Mouse (Mus musculus) megakaryocyte-erythroid progenitor cell, adult 5-6 weeks (primary cell): ENCODE data around the gene Dnah2. TPM values are rescaled to one million over a fixed set of nuclear protein-coding genes. Genes with fewer than 3 reads are reported as not detected.

Source experiments
- ATAC-seq: replicated peaks from 2 replicates; pipeline ENCODE4 v1.8.0; 2016; ENCODE audit warnings: mild to moderate bottlenecking, inconsistent platforms; ENCODE audit not compliant: severe bottlenecking, poor library complexity, low FRiP score, low TSS enrichment
- total RNA-seq, 2 experiments: library from RNA; stranded (forward) in 1 of 2; stranded (reverse) in 1 of 2; fragments of 200-1000, 215-1000 nt in 1 of 2; fragments of >200 nt in 1 of 2; fragmentation: Nextera tagmentation in 1 of 2; gene quantifications; 2 replicates each; pipeline ENCODE4 v1.2.3; 2014 to 2017

Dnah2 gene
- total RNA-seq, 2 experiments from 2014 or later, result not detected

DNA sequence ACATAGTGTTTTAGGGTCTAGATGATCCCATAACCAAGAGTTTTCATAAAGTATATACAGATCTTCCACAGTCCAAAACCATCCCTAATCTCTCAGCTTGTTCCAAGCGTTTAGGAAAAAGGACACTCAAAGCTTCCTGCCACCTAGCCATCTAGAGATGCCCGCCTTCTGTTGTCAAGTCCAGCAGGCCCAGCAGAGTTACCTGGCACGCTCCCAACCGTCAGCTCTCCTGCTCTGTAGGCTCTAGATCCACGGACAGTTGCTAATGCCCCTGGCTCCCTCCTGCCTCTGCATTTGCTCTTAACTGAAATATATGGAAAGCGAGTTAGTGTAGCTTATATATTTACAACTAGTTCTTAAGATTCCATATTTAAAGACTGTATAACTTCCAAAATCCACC, 167.6 kb downstream of the Dnah2 start:
- no peak for ATAC-seq

DNA sequence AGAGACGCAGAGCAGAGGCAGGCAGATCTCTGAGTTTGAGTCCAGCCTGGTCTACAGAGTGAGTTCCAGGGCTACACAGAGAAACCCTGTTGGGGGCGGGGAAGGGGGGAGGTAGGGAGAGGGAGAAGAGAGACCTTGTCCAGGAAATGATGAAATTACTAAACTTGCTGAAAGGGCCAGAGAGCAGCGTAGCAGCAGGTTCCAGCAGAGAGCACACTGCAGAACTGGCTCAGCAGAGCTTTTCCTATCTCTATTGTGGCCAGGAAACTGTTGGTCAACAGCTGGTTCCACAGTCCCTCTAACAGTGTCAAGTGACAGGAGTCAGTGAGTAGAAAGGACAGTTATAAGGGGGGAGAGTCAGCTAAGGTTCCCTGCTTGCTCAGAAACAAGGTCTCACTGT, 169.3 kb downstream of the Dnah2 start:
- ATAC-seq, result no peak

DNA sequence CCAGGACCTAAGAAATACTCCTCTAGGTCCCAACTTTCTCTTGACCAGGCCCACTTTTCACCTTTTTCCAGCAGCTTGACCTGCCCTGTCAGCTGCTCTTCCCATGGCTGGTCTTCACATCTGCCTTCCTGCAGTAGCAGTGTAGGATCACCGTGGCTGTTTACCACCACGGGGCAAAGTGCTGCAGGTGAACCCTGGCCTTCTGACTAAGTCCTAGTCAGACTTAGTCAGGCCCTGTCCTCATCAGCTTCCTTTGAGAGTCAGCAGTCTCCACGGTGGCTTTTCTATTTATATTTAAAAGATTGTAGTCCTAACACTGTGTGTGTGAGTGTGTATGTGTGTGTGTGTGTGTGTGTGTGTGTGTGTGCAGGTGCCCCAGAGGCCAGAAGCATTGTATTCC, 171.1 kb downstream of the Dnah2 start:
- ATAC-seq, result no peak

DNA sequence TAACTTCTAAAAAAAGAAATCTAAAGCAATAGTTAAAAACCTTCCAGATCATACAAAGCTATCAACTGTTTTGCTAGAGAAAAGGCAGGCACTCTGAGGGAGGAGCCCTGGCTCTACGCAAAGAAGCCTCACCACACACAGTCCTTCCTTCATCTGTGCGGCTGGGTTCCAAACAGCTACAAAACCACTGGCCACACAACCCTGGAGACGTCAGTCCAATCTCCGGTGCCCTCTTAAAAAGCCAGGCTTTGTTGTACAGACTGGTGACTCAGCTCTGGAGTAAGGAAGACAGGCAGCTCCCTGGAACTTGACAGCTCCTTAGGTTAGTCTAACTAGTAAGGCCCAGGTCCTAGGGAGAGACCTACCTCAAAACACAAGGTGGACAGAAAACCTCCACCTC, 173.3 kb downstream of the Dnah2 start:
- ATAC-seq, result no peak

DNA sequence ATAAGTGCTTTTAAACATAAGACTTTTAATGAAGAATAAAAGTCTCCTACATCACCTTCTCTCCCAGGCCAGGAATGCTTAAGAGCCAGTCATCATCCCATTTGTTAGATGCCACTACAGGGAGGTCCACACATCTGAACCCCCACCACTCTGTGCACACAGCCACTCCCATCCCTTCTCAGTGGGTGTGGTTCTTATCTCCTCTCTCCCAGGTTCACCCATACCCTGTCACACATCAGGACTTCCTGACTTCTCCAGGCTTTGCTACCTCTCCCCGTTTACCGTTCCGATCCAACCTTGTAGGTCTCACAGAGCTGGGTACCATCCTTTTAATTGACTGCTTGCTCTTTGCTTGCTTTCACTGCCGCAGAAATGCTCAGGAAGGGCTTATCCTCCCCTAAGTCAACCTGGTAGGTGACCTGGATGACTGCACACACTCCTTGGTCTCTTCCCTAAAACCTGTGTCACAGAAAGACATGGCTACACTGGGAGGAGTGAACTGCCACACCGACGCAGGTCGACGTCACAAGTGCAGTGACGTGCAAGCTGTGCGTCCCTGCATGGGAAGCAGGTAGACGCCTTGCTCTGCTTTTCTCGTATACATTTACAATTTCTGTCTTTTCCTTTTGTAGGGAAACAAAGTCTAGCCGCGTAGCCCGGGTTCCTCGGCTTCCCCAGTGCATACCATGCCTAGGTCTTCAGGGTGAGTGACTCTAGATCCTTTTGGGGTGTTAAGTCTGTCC, 175.5 kb downstream of the Dnah2 start:
- peak; percentile 76 for ATAC-seq

DNA sequence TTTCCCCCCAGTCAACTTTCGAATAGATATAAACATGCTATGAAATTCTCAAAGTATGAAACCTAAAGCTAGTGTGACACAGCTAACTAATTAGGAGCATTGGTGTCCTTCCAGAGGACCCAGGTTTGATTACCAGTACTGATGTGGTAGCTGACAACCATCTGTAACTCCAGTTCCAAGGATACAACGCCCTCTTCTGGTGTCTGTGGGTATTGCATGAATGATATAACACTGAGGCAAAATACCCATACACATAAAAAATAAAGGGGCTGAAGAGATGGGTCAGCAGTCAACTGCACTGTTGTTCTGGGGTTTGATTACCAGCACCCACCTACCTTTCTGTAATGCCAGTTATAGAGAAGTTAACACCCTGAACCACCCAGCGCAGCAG, 176.1 kb downstream of the Dnah2 start:
- no peak for ATAC-seq

DNA sequence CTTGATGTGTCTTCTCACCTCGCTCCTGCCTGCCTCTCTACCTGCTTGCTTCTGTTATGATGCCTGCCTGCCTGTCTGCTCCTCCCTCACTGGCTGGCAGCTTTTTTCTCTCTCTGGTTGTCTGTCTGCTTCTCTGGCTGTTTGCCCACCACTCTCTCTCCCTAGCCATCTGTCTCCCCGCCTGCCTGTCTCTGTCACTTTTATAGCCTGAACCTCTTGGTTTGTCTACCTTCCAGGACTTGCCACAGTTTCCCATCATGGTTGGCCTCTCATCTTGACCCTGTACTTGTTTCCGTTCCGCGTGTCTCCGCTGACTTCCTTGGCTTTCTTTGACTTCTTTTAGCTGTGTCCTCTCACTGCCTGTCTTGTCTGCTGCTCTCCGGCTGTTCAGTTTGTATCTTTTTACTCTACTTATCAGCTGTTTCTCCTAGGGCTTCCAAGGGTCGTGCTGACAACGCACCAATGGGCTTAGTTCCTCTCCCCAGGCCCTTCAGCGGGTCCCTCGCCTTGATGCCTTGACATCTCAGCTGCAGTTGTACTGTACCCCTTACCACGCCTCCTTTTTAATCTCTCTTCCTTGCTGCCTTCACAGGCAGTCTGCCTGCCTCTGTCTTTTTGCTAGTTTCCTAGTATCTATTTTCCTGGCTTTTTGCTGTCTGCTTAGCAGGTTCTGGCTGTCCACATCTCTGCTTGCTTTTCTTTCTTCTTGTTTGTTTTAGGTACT, 176.7 kb downstream of the Dnah2 start:
- ATAC-seq, result peak; percentile 59

DNA sequence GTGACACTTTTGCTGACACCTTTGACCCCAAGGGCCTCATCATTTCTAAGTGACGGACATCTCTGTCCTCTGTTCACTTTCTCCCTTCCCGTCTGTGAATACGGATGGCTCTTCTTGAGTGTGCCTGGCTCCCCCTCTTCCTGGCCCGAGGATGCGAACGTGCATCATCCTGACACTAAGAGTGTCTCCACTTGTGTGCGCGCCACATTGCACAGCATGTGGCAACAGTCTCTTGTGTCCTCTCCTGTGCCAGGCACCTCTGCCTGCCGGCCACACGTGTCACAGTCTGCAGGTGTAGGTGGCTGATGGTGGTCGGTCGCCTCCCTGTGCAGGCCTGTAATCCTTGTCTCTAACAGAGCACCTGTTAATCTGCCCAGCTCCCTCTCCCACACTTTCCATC, 177.3 kb downstream of the Dnah2 start:
- ATAC-seq, result peak; percentile 16; the same call in 1 of the 2 replicates

DNA sequence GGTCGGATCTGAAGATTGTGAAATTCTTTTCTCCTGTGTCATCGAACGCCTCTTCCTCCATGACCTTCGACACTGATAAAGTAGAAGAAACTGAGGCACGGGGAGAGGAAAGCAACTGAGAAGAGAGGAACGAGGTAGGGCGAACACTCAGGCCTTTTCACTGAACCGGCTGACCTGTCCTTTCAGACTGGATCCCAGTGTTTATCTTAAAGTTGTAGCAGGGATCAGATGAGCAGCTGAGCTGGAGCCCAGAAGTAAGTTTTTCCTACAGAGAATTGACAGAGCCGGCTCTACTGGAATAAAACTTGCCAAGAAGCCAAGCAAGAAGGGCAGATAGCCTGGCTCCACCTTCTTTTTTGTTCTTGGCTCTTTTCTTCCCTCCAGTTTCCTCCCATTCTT, 178.1 kb downstream of the Dnah2 start:
- ATAC-seq, result no peak

Other genes with a start within 250 kb of the Dnah2 start
- gene Cntrob, start 225.3 kb downstream of the Dnah2 start, total RNA-seq (2014; fragmentation: Nextera tagmentation), result 40.0 and 56.6 TPM in 2 replicates
- gene Cntrob, start 225.3 kb downstream of the Dnah2 start, total RNA-seq (2017), result 19.7 and 31.6 TPM in 2 replicates
- 77.9 and 81.4 TPM in 2 replicates for gene Trappc1, start 225.1 kb downstream of the Dnah2 start, total RNA-seq (2014; fragmentation: Nextera tagmentation)
- 82.4 and 97.4 TPM in 2 replicates for gene Trappc1, start 225.1 kb downstream of the Dnah2 start, total RNA-seq (2017)
- gene Kcnab3, start 222.9 kb downstream of the Dnah2 start, total RNA-seq (2014; fragmentation: Nextera tagmentation), result not detected in 2 replicates
- gene Kcnab3, start 222.9 kb downstream of the Dnah2 start, total RNA-seq (2017), result 0.38 TPM in 1 of 2 replicates, not detected in the other
- gene Rnf227, start 208.6 kb downstream of the Dnah2 start, total RNA-seq (2014; fragmentation: Nextera tagmentation), result 1.9 and 2.8 TPM in 2 replicates
- gene Rnf227, start 208.6 kb downstream of the Dnah2 start, total RNA-seq (2017), result 3.3 and 5.6 TPM in 2 replicates
- gene Chd3, start 179.7 kb downstream of the Dnah2 start, total RNA-seq (2014; fragmentation: Nextera tagmentation), result 45.7 and 57.3 TPM in 2 replicates
- 21.0 and 49.2 TPM in 2 replicates for gene Chd3, start 179.7 kb downstream of the Dnah2 start, total RNA-seq (2017)
- 161 and 169 TPM in 2 replicates for gene Naa38, start 153.6 kb downstream of the Dnah2 start, total RNA-seq (2014; fragmentation: Nextera tagmentation)
- gene Naa38, start 153.6 kb downstream of the Dnah2 start, total RNA-seq (2017), result 156 and 170 TPM in 2 replicates
- gene Cyb5d1, start 153.5 kb downstream of the Dnah2 start, total RNA-seq (2014; fragmentation: Nextera tagmentation), result 16.2 and 20.9 TPM in 2 replicates
- 36.7 and 41.7 TPM in 2 replicates for gene Cyb5d1, start 153.5 kb downstream of the Dnah2 start, total RNA-seq (2017)
- 0.37 TPM in 1 of 2 replicates, not detected in the other for gene Tmem88, start 150.9 kb downstream of the Dnah2 start, total RNA-seq (2014; fragmentation: Nextera tagmentation)
- not detected in 2 replicates for gene Tmem88, start 150.9 kb downstream of the Dnah2 start, total RNA-seq (2017)
- gene Kdm6b, start 135.4 kb downstream of the Dnah2 start, total RNA-seq (2014; fragmentation: Nextera tagmentation), result 19.3 and 22.1 TPM in 2 replicates
- gene Kdm6b, start 135.4 kb downstream of the Dnah2 start, total RNA-seq (2017), result 1.6 and 2.7 TPM in 2 replicates
- gene Efnb3, start 11.1 kb upstream of the Dnah2 start, total RNA-seq (2014; fragmentation: Nextera tagmentation), result 1.3 and 3.0 TPM in 2 replicates
- gene Efnb3, start 11.1 kb upstream of the Dnah2 start, total RNA-seq (2017), result 0.50 and 0.52 TPM in 2 replicates
- 36.5 and 51.0 TPM in 2 replicates for gene Wrap53, start 31.1 kb upstream of the Dnah2 start, total RNA-seq (2014; fragmentation: Nextera tagmentation)
- gene Wrap53, start 31.1 kb upstream of the Dnah2 start, total RNA-seq (2017), result 9.6 and 14.5 TPM in 2 replicates
- 286 and 348 TPM in 2 replicates for gene Trp53, start 31.2 kb upstream of the Dnah2 start, total RNA-seq (2014; fragmentation: Nextera tagmentation)
- gene Trp53, start 31.2 kb upstream of the Dnah2 start, total RNA-seq (2017), result 59.0 and 109 TPM in 2 replicates
- 291 and 408 TPM in 2 replicates for gene Atp1b2, start 56.8 kb upstream of the Dnah2 start, total RNA-seq (2014; fragmentation: Nextera tagmentation)
- gene Atp1b2, start 56.8 kb upstream of the Dnah2 start, total RNA-seq (2017), result 32.8 and 68.9 TPM in 2 replicates
- gene Shbg, start 68.8 kb upstream of the Dnah2 start, total RNA-seq (2014; fragmentation: Nextera tagmentation), result not detected in 2 replicates
- gene Shbg, start 68.8 kb upstream of the Dnah2 start, total RNA-seq (2017), result not detected in 2 replicates
- not detected in 2 replicates for gene Sat2, start 72.9 kb upstream of the Dnah2 start, total RNA-seq (2014; fragmentation: Nextera tagmentation)
- not detected in 2 replicates for gene Sat2, start 72.9 kb upstream of the Dnah2 start, total RNA-seq (2017)
- 67.4 and 83.1 TPM in 2 replicates for gene Fxr2, start 83.9 kb upstream of the Dnah2 start, total RNA-seq (2014; fragmentation: Nextera tagmentation)
- gene Fxr2, start 83.9 kb upstream of the Dnah2 start, total RNA-seq (2017), result 36.4 and 45.6 TPM in 2 replicates
- 0.45 TPM in 1 of 2 replicates, not detected in the other for gene Sox15, start 106.2 kb upstream of the Dnah2 start, total RNA-seq (2014; fragmentation: Nextera tagmentation)
- not detected in 2 replicates for gene Sox15, start 106.2 kb upstream of the Dnah2 start, total RNA-seq (2017)
- gene Mpdu1, start 113.5 kb upstream of the Dnah2 start, total RNA-seq (2014; fragmentation: Nextera tagmentation), result 47.6 and 58.3 TPM in 2 replicates
- gene Mpdu1, start 113.5 kb upstream of the Dnah2 start, total RNA-seq (2017), result 40.6 and 41.1 TPM in 2 replicates
- gene Cd68, start 117.0 kb upstream of the Dnah2 start, total RNA-seq (2014; fragmentation: Nextera tagmentation), result 5.1 and 6.3 TPM in 2 replicates
- 3.4 and 6.5 TPM in 2 replicates for gene Cd68, start 117.0 kb upstream of the Dnah2 start, total RNA-seq (2017)
- gene Eif4a1, start 123.3 kb upstream of the Dnah2 start, total RNA-seq (2014; fragmentation: Nextera tagmentation), result 918 and 983 TPM in 2 replicates
- 973 and 1,155 TPM in 2 replicates for gene Eif4a1, start 123.3 kb upstream of the Dnah2 start, total RNA-seq (2017)
- gene Senp3, start 133.0 kb upstream of the Dnah2 start, total RNA-seq (2014; fragmentation: Nextera tagmentation), result 96.1 and 117 TPM in 2 replicates
- 98.4 and 120 TPM in 2 replicates for gene Senp3, start 133.0 kb upstream of the Dnah2 start, total RNA-seq (2017)
- gene Tnfsf13, start 136.7 kb upstream of the Dnah2 start, total RNA-seq (2014; fragmentation: Nextera tagmentation), result 5.0 and 6.5 TPM in 2 replicates
- gene Tnfsf13, start 136.7 kb upstream of the Dnah2 start, total RNA-seq (2017), result 11.7 and 23.0 TPM in 2 replicates
- 4.7 TPM in 1 of 2 replicates, not detected in the other for gene Tnfsf12, start 146.7 kb upstream of the Dnah2 start, total RNA-seq (2014; fragmentation: Nextera tagmentation)
- gene Tnfsf12, start 146.7 kb upstream of the Dnah2 start, total RNA-seq (2017), result 0.47 TPM in 1 of 2 replicates, not detected in the other
- 0.20 TPM in 1 of 2 replicates, not detected in the other for gene Tnfsfm13, start 147.0 kb upstream of the Dnah2 start, total RNA-seq (2014; fragmentation: Nextera tagmentation)
- gene Tnfsfm13, start 147.0 kb upstream of the Dnah2 start, total RNA-seq (2017), result 0.80 and 1.4 TPM in 2 replicates
- gene Polr2a, start 209.5 kb upstream of the Dnah2 start, total RNA-seq (2014; fragmentation: Nextera tagmentation), result 106 TPM in 2 replicates
- gene Polr2a, start 209.5 kb upstream of the Dnah2 start, total RNA-seq (2017), result 11.9 and 26.6 TPM in 2 replicates
- gene Slc35g3, start 212.9 kb upstream of the Dnah2 start, total RNA-seq (2014; fragmentation: Nextera tagmentation), result not detected in 2 replicates
- not detected in 2 replicates for gene Slc35g3, start 212.9 kb upstream of the Dnah2 start, total RNA-seq (2017)
- gene Zbtb4, start 216.8 kb upstream of the Dnah2 start, total RNA-seq (2014; fragmentation: Nextera tagmentation), result 2.8 and 4.0 TPM in 2 replicates
- 1.1 and 2.1 TPM in 2 replicates for gene Zbtb4, start 216.8 kb upstream of the Dnah2 start, total RNA-seq (2017)
- gene Chrnb1, start 246.8 kb upstream of the Dnah2 start, total RNA-seq (2014; fragmentation: Nextera tagmentation), result 2.3 TPM in 1 of 2 replicates, not detected in the other
- 0.28 and 1.9 TPM in 2 replicates for gene Chrnb1, start 246.8 kb upstream of the Dnah2 start, total RNA-seq (2017)